Mouse (Mus musculus): Measurements from ENCODE around the gene Lmtk2. TPM values are rescaled to one million over a fixed set of nuclear protein-coding genes. Genes with fewer than 3 reads are reported as not detected.

The Lmtk2 gene
- total and polyA plus RNA-seq, 3 experiments = 12.6 to 14.8 TPM; not detected in 1

- H3K36me3 ChIP-seq (ENCODE audit: control insufficient read depth in 1 of 2, insufficient read depth in 2 of 2, low read length in 2 of 2) = peaks cover 0 to 5% of the 10 kb centered on the region in 2 experiments; a peak in 2 of 4 replicates
- no peak for DNase-seq (ENCODE audit: low read depth, low spot score)
- H3K9ac ChIP-seq (ENCODE audit: control insufficient read depth, low read depth, low read length, poor library complexity, severe bottlenecking) = no peak overlapping the region
- no peaks in the 10 kb centered on the region for H3K27me3 ChIP-seq (ENCODE audit: control insufficient read depth in 1 of 2, insufficient read depth in 2 of 2, low read length in 2 of 2)
- TF ChIP-seq GABPA (IDR thresholded peaks at IDR 0.05; ENCODE audit: low read depth, low read length) = no peak
- TF ChIP-seq CHD2 (IDR thresholded peaks at IDR 0.05; ENCODE audit: low read length) = no peak
- no peaks in the 10 kb centered on the region for H3K9me3 ChIP-seq (replicated peaks; ENCODE audit: insufficient read depth, low read length)
- 0 out of 4 replicates have a peak, but pooled peaks cover 0 to 2% of the 10 kb centered on the region in 2 experiments for H3K4me1 ChIP-seq (ENCODE audit: control insufficient read depth in 1 of 2, insufficient read depth in 2 of 2, low read length in 2 of 2)
- H3K79me2 ChIP-seq (ENCODE audit: control insufficient read depth, insufficient read depth, low read length, poor library complexity) = no peaks in the 10 kb centered on the region
- H3K4me3 ChIP-seq (ENCODE audit: control insufficient read depth in 1 of 2, insufficient read depth in 1 of 2, low read depth in 2 of 2, low read length in 2 of 2) = no peak overlapping the region
- H3K27ac ChIP-seq (ENCODE audit: control insufficient read depth, low read depth, low read length) = no peak overlapping the region
These were observed 58.4 kb downstream of the Lmtk2 start for GRCm38 (mm10) chr5:144158604-144159003.

DNA sequence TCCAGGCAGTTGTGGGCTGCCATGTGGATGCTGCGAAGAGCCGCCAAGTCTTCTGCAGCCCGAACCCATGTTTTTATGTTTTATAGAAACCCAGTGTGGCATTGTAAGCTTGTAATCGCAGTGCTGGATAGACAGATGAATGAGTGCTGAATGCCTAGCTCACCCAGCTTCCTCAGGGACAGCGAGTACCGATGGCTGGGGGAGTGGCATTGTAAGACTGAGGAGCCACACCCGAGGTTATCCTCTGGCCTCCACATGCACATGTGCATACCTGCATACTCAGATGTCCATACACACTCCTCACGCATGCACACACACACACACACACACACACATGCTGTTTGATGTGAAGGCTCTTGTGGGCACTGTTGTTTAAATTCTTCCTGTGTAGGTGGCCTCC, 58.9 kb downstream of the Lmtk2 start:
- Histone ChIP-seq H3K27ac (ENCODE audit: control insufficient read depth, low read depth, low read length) (no peak overlapping the region), H3K4me3 (ENCODE audit: control insufficient read depth in 1 of 2, insufficient read depth in 1 of 2, low read depth in 2 of 2, low read length in 2 of 2) (no peak overlapping the region), H3K9me3 (replicated peaks; ENCODE audit: insufficient read depth, low read length) (no peaks in the 10 kb centered on the region), H3K79me2 (ENCODE audit: control insufficient read depth, insufficient read depth, low read length, poor library complexity) (no peaks in the 10 kb centered on the region), H3K27me3 (ENCODE audit: control insufficient read depth in 1 of 2, insufficient read depth in 2 of 2, low read length in 2 of 2) (no peaks in the 10 kb centered on the region), H3K4me1 (ENCODE audit: control insufficient read depth in 1 of 2, insufficient read depth in 2 of 2, low read length in 2 of 2) (0 out of 4 replicates have a peak, but pooled peaks cover 0 to 2% of the 10 kb centered on the region in 2 experiments), H3K36me3 (ENCODE audit: control insufficient read depth in 1 of 2, insufficient read depth in 2 of 2, low read length in 2 of 2) (peaks cover 0 to 5% of the 10 kb centered on the region in 2 experiments; a peak in 2 of 4 replicates), H3K9ac (ENCODE audit: control insufficient read depth, low read depth, low read length, poor library complexity, severe bottlenecking) (no peak overlapping the region)
- TF ChIP-seq POLR2A (IDR thresholded peaks at IDR 0.05; ENCODE audit: control insufficient read depth in 1 of 2, insufficient read depth in 1 of 2, low read depth in 1 of 2, low read length in 2 of 2, poor library complexity in 1 of 2) (no peak), USF1 (IDR thresholded peaks at IDR 0.05; ENCODE audit: low read depth, low read length) (no peak), ZNF384 (IDR thresholded peaks at IDR 0.05; ENCODE audit: low read depth, low read length) (no peak), SIN3A (IDR thresholded peaks at IDR 0.05; ENCODE audit: low read length) (no peak), HCFC1 (IDR thresholded peaks at IDR 0.05; ENCODE audit: low read depth, low read length) (no peak), ETS1 (IDR thresholded peaks at IDR 0.05; ENCODE audit: low read depth, low read length) (no peak), MAZ (IDR thresholded peaks at IDR 0.05; ENCODE audit: low read depth, low read length) (no peak), ELF1 (IDR thresholded peaks at IDR 0.05; ENCODE audit: low read depth, low read length) (no peak), RAD21 (IDR thresholded peaks at IDR 0.05; ENCODE audit: low read depth, low read length) (no peak), MAFK (IDR thresholded peaks at IDR 0.05; ENCODE audit: borderline replicate concordance, low read depth, low read length) (no peak), TCF12 (IDR thresholded peaks at IDR 0.05; ENCODE audit: low read depth, low read length) (no peak), ZMIZ1 (IDR thresholded peaks at IDR 0.05; ENCODE audit: low read depth, low read length) (no peak), ZKSCAN1 (IDR thresholded peaks at IDR 0.05; ENCODE audit: low read depth, low read length) (no peak), CHD2 (IDR thresholded peaks at IDR 0.05; ENCODE audit: low read length) (no peak), POLR2AphosphoS2 (IDR thresholded peaks at IDR 0.05; ENCODE audit: low read length) (no peak), MAX (IDR thresholded peaks at IDR 0.05; ENCODE audit: low read length) (no peak), GATA1 (IDR thresholded peaks at IDR 0.05; ENCODE audit: low read depth, low read length) (no peak), CHD1 (IDR thresholded peaks at IDR 0.05; ENCODE audit: low read depth, low read length) (no peak)
- DNase-seq (ENCODE audit: low read depth, low spot score) = no peak
